Mouse (Mus musculus) heart, adult 2 months (tissue): ENCODE data around the gene Gnb1l. TPM values are rescaled to one million over a fixed set of nuclear protein-coding genes. Genes with fewer than 3 reads are reported as not detected.
A peak's percentile ranks its signal among the peaks of the same experiment; 100 is the strongest.
"Not testable (repeated sequence)": the region's sequence is repeated elsewhere in the genome, so short reads cannot be mapped to it uniquely, and the experiment has no call there.

Experiments used
- DNase-seq, 2 experiments: peaks; one replicate each; pipeline ENCODE4 v3.0.0; 2021
- H3K27ac ChIP-seq: fragments of 200-600 bp; 2 replicates; pipeline ENCODE4 v1.8.1; 2022
- H3K27me3 ChIP-seq: fragments of 200-500 bp; 2 replicates; pipeline ENCODE4 v1.6.1; 2012; ENCODE audit warnings: mild to moderate bottlenecking, low read length, inconsistent platforms, mixed read lengths; ENCODE audit not compliant: control insufficient read depth, insufficient read depth
- H3K36me3 ChIP-seq: fragments of 200-500 bp; 2 replicates; pipeline ENCODE4 v1.6.1; 2012; ENCODE audit warnings: low read length, inconsistent platforms; ENCODE audit not compliant: control insufficient read depth, insufficient read depth
- H3K4me1 ChIP-seq: fragments of 200-500 bp; 2 replicates; pipeline ENCODE4 v1.6.1; 2011; ENCODE audit warnings: low read length; ENCODE audit not compliant: control insufficient read depth, insufficient read depth
- H3K4me3 ChIP-seq: fragments of 200-600 bp; 2 replicates; pipeline ENCODE4 v1.8.1; 2022
- H3K79me2 ChIP-seq: fragments of 200-500 bp; replicated peaks from 2 replicates; pipeline ENCODE4 v1.6.1; 2012; ENCODE audit warnings: mild to moderate bottlenecking, inconsistent platforms, low read length, moderate library complexity, mixed read lengths; ENCODE audit not compliant: control insufficient read depth, insufficient read depth
- H3K9ac ChIP-seq: fragments of 200-500 bp; 2 replicates; pipeline ENCODE4 v1.6.1; 2012; ENCODE audit warnings: low read depth, mild to moderate bottlenecking, control low read depth, inconsistent platforms, low read length, mixed read lengths
- CTCF ChIP-seq: fragments of 200-600 bp; IDR thresholded peaks from 2 replicates; pipeline ENCODE4 v1.8.1; 2022; ENCODE audit warnings: antibody characterized with exemption, mild to moderate bottlenecking, moderate library complexity
- EP300 ChIP-seq: fragments of 200-500 bp; IDR thresholded peaks from 2 replicates; pipeline ENCODE4 v1.6.1; 2011; ENCODE audit warnings: low read depth, low read length, control low read depth; ENCODE audit not compliant: insufficient read depth
- POLR2A ChIP-seq: fragments of 200-500 bp; IDR thresholded peaks from 2 replicates; pipeline ENCODE4 v1.6.1; 2011; ENCODE audit warnings: mild to moderate bottlenecking, low read depth, low read length, control low read depth; ENCODE audit not compliant: insufficient read depth
- WGBS: fragments of 180-500 bp; shearing (Covaris S2); methylation state at CpG from one replicate; pipeline ENCODE4 v1.1.7; 2018; 5-methylcytosine and 5-hydroxymethylcytosine counted together
- intact Hi-C: fragments of 180-260 bp; cut with DNase I; formaldehyde crosslinking; loops from one replicate; pipeline ENCODE4 v1.15.1; 2025
- polyA plus RNA-seq: library from polyadenylated mRNA; depleted of rRNA; stranded (reverse); fragments of >200 nt; gene quantifications from 2 replicates; pipeline ENCODE4 v1.2.3, GENCODE M21; 2012
- total RNA-seq, 2 experiments: library from RNA; stranded (reverse); gene quantifications; 2 replicates each; pipeline ENCODE4 v1.2.3; 2021

The Gnb1l gene
- total and polyA plus RNA-seq, 3 experiments: 5.3 to 8.5 (median 7.4) TPM

DNA sequence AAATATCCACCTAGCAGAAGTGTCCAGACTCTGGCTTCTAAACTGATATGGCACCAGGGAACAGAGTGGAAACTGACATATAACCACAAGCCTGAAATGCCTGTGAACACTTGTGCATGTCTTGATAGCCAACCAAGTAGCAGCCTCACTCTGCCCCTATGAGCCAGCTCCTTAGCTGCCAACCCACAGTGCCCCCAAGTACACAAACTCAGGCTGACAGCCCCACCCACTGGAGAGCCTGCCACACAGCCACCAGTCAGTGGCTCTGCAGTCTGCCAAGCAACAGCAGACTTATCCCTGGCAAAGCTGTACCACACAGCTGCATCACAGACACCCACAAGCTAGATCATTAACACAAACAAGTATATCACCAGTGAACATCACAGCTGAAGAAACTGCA is 19.6 kb downstream of the Gnb1l start:
- Histone ChIP-seq H3K27ac (no peak overlapping the region), H3K79me2 (no peaks in the 10 kb centered on the region), H3K9ac (no peak overlapping the region), H3K4me1 (no peaks in the 10 kb centered on the region), H3K4me3 (no peak overlapping the region), H3K36me3 (no peaks in the 10 kb centered on the region), H3K27me3 (no peaks in the 10 kb centered on the region)
- no peak for DNase-seq
- TF ChIP-seq CTCF (peak; percentile 47), POLR2A (no peak), EP300 (no peak)
- intact Hi-C loops: loop anchor here (5.0 kb wide), 1 partner anchor 76 kb away; no protein-coding TSS in a partner anchor

DNA sequence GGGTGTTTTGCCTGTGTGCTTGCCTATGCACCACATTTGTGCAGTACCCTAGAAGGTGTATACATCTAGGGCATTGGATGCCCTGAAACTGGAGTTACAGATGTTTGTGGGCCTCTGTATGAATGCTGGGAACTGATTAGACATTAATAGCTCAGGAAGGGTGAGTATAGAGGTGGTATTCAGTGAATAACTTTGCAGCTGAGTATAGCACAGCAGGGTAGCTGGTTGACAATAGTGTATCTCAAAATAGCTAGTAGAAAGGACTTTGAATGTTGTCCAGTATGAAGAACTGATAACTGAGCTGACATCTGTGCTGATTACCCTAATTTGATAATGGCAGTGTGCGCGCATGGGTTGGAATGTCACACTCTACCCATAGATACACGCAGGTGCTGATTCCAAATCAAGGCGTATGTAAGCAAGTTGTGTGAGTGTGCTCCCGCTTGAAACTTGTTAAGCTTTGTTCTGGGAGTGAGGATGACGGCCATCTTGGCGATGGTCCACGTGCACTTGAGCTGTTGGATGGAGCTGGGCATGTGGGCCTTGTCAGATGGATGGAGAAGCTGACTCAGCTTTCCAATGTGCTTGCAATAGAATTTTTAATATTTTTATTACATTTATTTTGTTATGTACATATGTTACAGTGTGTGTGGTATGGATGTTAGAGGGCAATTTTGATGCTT is 25.2 kb downstream of the Gnb1l start:
- H3K36me3 ChIP-seq: no peaks in the 10 kb centered on the region
- TF ChIP-seq CTCF: no peak
- TF ChIP-seq POLR2A: no peak
- TF ChIP-seq EP300: no peak
- H3K79me2 ChIP-seq: no peaks in the 10 kb centered on the region
- intact Hi-C loops: no loop called here
- peak; percentile 57 for DNase-seq
- peaks cover 2% of the 10 kb centered on the region for H3K4me1 ChIP-seq
- WGBS: 49% methylated on average over 8 of the region's 8 CpGs
- H3K4me3 ChIP-seq: no peak overlapping the region
- no peaks in the 10 kb centered on the region for H3K27me3 ChIP-seq
- H3K9ac ChIP-seq: no peak overlapping the region
- H3K27ac ChIP-seq: no peak overlapping the region

DNA sequence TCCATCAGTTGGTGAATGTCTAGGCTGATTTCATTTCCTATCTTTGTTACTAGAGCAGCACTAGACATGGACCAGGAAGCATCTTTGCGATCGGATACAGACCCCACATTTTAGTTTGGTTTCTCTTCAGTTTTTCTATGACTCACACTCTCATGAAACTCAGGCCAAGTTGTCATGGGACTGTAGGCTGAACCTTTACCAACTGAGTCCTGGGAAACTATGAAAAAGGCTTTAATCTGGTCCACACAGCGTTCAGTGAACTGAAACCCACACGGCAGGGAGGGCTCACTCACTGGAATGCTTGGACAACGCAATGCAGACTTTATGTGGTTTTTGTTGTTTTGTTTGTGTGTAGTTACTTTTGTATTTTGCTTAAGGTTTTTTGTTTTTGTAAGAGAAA is 30.1 kb downstream of the Gnb1l start:
- Histone ChIP-seq H3K36me3 (no peaks in the 10 kb centered on the region), H3K27me3 (no peaks in the 10 kb centered on the region), H3K9ac (no peak overlapping the region), H3K4me1 (peaks cover 2% of the 10 kb centered on the region), H3K4me3 (no peak overlapping the region), H3K27ac (no peak overlapping the region), H3K79me2 (no peaks in the 10 kb centered on the region)
- intact Hi-C loops: no loop called here
- no peak for TF ChIP-seq CTCF
- no peak for TF ChIP-seq EP300
- TF ChIP-seq POLR2A: no peak
- 63% methylated on average over 5 of the region's 5 CpGs for WGBS
- DNase-seq: no peak

DNA sequence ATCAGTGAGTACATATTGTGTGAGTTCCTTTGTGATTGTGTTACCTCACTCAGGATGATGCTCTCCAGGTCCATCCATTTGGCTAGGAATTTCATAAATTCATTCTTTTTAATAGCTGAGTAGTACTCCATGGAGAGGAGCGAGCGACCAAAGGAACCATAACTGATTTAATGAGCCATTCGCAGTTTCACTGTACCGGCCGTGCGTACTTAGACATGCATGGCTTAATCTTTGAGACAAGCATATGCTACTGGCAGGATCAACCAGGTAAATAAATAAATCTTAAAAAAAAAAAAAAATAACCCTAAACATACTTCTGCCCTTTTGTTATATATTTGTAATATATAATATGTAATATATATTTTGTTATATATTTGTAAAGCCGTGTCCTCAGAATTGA is 34.5 kb downstream of the Gnb1l start:
- H3K9ac ChIP-seq, intact Hi-C loops, H3K36me3 ChIP-seq, H3K79me2 ChIP-seq, DNase-seq, H3K27ac ChIP-seq, H3K4me3 ChIP-seq, H3K4me1 ChIP-seq, H3K27me3 ChIP-seq: not testable (repeated sequence)
- 98% methylated on average over 7 of the region's 7 CpGs for WGBS

DNA sequence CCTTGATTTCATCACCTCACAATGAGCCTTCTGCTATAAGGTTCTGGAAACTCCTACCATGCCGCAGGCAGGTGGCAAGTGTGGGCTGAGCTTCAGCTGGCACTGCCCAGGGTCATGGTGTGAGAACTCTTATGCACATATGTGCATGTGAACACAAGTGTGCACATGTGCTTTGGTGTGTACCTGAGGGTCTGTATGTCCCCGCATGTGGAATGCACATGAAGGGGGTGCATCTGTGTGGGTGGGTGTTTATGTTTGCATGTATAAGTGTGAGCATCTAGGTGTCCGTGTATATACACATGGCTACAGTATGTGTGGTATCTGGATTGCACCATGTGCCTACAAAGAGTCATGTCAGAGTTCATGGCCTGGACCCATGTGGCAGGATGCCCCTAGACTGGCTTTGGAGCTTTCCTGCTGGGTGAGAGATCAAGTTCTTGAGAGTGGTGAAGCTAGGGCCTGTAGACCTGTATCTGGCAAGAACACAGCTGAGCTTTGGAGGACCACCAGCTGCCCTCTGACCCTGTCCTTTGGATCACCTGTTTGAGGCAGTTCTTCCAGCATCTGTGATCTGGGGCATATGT is 39.0 kb downstream of the Gnb1l start:
- Histone ChIP-seq H3K36me3 (no peaks in the 10 kb centered on the region), H3K4me3 (no peak overlapping the region), H3K79me2 (no peaks in the 10 kb centered on the region), H3K27me3 (no peaks in the 10 kb centered on the region), H3K27ac (no peak overlapping the region), H3K9ac (no peak overlapping the region), H3K4me1 (no peaks in the 10 kb centered on the region)
- intact Hi-C loops: no loop called here
- TF ChIP-seq EP300 (no peak), POLR2A (no peak), CTCF (no peak)
- WGBS: 93% methylated on average over 3 of the region's 3 CpGs
- no peak for DNase-seq

DNA sequence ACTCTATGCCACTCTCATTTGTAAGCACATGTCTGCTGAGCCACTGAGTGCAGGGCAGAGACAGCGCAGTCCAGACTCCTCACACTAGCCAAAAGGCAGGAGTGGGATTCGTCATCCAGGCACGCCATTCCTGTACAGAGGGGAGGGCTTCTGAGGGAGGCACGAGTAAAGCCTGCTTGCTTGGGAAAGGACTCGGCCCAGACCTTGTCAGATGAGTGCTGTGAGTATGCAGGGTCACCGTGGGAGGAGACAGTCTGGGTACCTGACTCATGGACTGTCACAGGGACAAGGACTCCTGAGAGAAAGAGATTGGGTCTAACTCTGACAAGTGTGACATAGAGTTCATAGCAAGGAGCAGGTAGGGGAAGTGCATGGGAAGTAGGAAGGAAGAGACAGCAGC is 40.8 kb downstream of the Gnb1l start:
- H3K4me1 ChIP-seq: no peaks in the 10 kb centered on the region
- no peaks in the 10 kb centered on the region for H3K27me3 ChIP-seq
- no peak for TF ChIP-seq POLR2A
- TF ChIP-seq EP300: no peak
- no peak for TF ChIP-seq CTCF
- no peaks in the 10 kb centered on the region for H3K36me3 ChIP-seq
- WGBS: 62% methylated on average over 6 of the region's 6 CpGs
- no peak overlapping the region for H3K9ac ChIP-seq
- H3K79me2 ChIP-seq: no peaks in the 10 kb centered on the region
- no peak overlapping the region for H3K4me3 ChIP-seq
- no peak for DNase-seq
- H3K27ac ChIP-seq: no peak overlapping the region
- intact Hi-C loops: no loop called here
